In the genomic region with DNA sequence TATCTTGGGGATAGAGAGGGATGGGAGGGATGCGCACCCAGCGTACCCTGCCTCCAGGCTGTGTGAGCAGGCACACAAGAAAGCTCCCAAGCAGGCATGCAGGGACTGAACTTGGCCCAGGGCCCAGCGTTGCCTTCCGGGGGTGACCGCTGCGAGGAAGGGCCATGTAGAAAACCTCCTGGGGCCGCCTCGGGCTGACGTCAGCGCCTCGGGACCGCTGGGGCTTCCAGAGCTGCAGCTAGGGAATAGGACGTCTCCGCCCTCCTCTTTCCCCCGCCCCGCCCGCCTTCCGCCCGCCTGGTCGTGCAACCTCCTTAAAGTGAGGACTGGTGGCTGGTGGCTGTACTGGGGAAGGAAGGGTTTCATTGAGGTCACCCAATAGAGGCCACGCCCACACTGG, we compare ENCODE assay signal across 8 mouse cellular contexts.
DNase-seq lines count a peak whose midpoint lies in the region; ATAC-seq lines count a peak whose summit lies in the region.

No protein-coding gene starts in this region.

- ATAC-seq in hindbrain, embryonic 12.5 days (ENCODE audit: low FRiP score): peak; percentile 78
- ATAC-seq in megakaryocyte, adult 5-6 weeks (ENCODE audit: poor library complexity, severe bottlenecking): peak; percentile 93

- DNase-seq in R1 (ENCODE audit: low read depth, low spot score): peak; percentile 93
- peak; percentile 64 to 74 for DNase-seq in cerebellum, postnatal 10 days
- peak; percentile 22 to 61 for DNase-seq in frontal cortex, postnatal 36 days (ENCODE audit: low spot score in 2 of 2)
- peak; percentile 23 to 94 for DNase-seq in left cerebral cortex, postnatal 10 days (ENCODE audit: extremely low spot score in 1 of 2, low spot score in 2 of 2)
- peak; percentile 11 for DNase-seq in retina, postnatal 7 days (ENCODE audit: low read depth, low spot score)
- peak; percentile 85 for DNase-seq in urinary bladder, postnatal 14 days (ENCODE audit: low spot score)

- no peaks in the 10 kb centered on the region for H3K27me3 ChIP-seq in hindbrain, embryonic 12.5 days

- peak overlapping the region; percentile 55 for H3K4me2 ChIP-seq in hindbrain, embryonic 12.5 days (replicated peaks)

- peak overlapping the region; percentile 24; the same call in 1 of the 2 replicates for H3K9ac ChIP-seq in hindbrain, embryonic 12.5 days

- no peaks in the 10 kb centered on the region for H3K36me3 ChIP-seq in hindbrain, embryonic 12.5 days

- 5% methylated on average over 18 of the region's 21 CpGs for WGBS in hindbrain, embryonic 12.5 days

- H3K27ac ChIP-seq in hindbrain, embryonic 12.5 days: no peak overlapping the region

- intact Hi-C loops in left cerebral cortex, postnatal 10 days (cut with DNase I): no loop called here

- H3K4me1 ChIP-seq in hindbrain, embryonic 12.5 days: peaks cover 7% of the 10 kb centered on the region; the same call in 1 of the 2 replicates

- no peaks in the 10 kb centered on the region for H3K9me3 ChIP-seq in hindbrain, embryonic 12.5 days (replicated peaks)

- H3K4me3 ChIP-seq in hindbrain, embryonic 12.5 days: peak overlapping the region; percentile 22

Comparison
In these comparisons a context has a peak if more than half of its experiments do, and no peak if none do; other contexts are left out.
1. DNase-seq: peak in every context shown above with its lines; median percentile 93 in R1; 85 in urinary bladder, postnatal 14 days; 69 in cerebellum, postnatal 10 days; 58 in left cerebral cortex, postnatal 10 days; 42 in frontal cortex, postnatal 36 days; 11 in retina, postnatal 7 days.